Mouse (Mus musculus): ENCODE measurements around the gene Eva1a. TPM values are rescaled to one million over a fixed set of nuclear protein-coding genes. Genes with fewer than 3 reads are reported as not detected.

The Eva1a gene
- polyA plus RNA-seq, 1 experiment = 0.79 TPM

DNA sequence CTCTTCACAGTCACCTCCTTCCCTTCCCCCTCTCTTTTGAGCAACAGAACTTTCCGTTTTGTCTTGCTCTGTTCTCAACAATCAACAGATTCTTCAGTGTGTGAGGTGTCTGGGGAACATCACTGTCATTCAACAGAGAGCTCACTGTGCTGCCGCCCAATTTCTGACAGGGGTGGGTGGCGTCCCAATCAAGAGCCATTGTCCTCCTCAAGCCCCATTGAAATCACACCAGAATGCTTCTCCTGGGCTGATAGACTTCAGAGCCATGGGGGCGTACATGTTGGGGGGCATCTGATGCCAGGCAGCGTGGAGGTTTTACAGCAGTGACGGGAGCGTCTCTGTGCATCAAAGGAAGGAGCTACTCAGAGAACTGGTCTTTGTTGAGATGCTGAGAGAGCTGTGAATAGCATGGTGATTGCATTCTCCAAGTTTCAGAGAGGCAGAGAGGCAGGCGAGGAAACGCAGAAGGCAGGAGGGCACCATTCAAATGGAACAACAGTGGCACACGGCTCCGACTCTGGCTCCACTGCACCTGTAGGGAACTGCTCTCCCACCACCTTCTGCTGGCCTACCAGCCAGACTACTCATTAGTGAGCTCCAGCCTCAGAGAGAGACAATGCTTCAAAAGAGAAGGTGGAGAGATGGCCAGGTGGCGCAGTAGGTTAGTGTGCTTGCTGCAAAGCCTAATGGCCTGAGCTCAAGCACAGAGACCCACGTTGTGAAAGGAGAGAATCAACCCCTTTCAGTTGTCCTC is 95.3 kb downstream of the Eva1a start:
- Histone ChIP-seq H3K9ac (ENCODE audit: low read depth, poor library complexity, severe bottlenecking) (no peak overlapping the region), H3K27me3 (ENCODE audit: control insufficient read depth, insufficient read depth, low read length, poor library complexity, severe bottlenecking) (no peaks in the 10 kb centered on the region), H3K36me3 (ENCODE audit: control insufficient read depth, insufficient read depth, low read length, poor library complexity, severe bottlenecking) (no peaks in the 10 kb centered on the region), H3K9me3 (replicated peaks; ENCODE audit: control insufficient read depth, insufficient read depth, low read length, poor library complexity, severe bottlenecking) (no peaks in the 10 kb centered on the region), H3K27ac (ENCODE audit: insufficient read depth, low read length) (no peak overlapping the region), H3K4me1 (ENCODE audit: control insufficient read depth, insufficient read depth, low read length) (no peaks in the 10 kb centered on the region), H3K4me3 (ENCODE audit: low read depth, low read length) (no peak overlapping the region)
- TF ChIP-seq POLR2A (IDR thresholded peaks at IDR 0.05; ENCODE audit: insufficient read depth, low read length) = no peak
- TF ChIP-seq CTCF (IDR thresholded peaks at IDR 0.05; ENCODE audit: low read depth, low read length) = no peak
- TF ChIP-seq EP300 (IDR thresholded peaks at IDR 0.05; ENCODE audit: insufficient read depth, low read depth, low read length) = no peak

Other genes starting within 250 kb of the Eva1a start
- gene Gcfc2, start 117.4 kb upstream of the Eva1a start, polyA plus RNA-seq (2011; ENCODE audit: insufficient read depth, insufficient read length, low read depth, missing spikeins) = 27.8 and 31.6 TPM in 2 replicates
- gene Mrpl19, start 75.1 kb upstream of the Eva1a start, polyA plus RNA-seq (2011; ENCODE audit: insufficient read depth, insufficient read length, low read depth, missing spikeins) = 20.9 and 26.3 TPM in 2 replicates

All from ES-Bruce4 (cell line).